Mouse (Mus musculus): ENCODE measurements around the gene Rgs19.

DNA sequence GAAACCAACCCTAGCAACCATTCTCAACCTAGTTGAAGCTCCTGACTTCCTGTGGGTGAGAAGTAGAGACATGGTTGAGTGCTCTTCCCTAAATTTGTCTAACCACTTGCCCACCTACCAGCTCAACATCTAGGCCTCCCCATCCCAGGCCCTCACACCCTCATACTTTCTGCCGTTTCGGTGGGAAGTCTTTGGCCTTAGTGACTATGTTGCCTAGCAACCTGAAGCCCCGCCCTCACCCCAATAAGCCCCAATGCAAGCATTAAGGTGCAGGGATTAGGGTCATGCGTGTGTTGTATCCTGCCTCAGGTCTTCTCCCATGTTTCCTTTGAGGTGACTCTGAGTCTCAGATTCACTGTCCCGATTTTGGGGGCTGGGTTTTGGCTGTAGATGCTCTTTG, 4.5 kb upstream of the Rgs19 start, which contains the start of gene Lkaaear1:
- no peak for TF ChIP-seq EP300 (optimal IDR thresholded peaks at IDR 0.05)
- TF ChIP-seq CTCF (IDR thresholded peaks at IDR 0.05; ENCODE audit: low read depth) = no peak
